In genomic region chr6:56879352-56879955, GRCm38 (mm10) we compare ENCODE assay signal across 10 mouse cellular contexts. TPM values are rescaled to one million over a fixed set of nuclear protein-coding genes. Genes with fewer than 3 reads are reported as not detected.
DNase-seq lines count a peak whose midpoint lies in the region; ATAC-seq and TF ChIP-seq lines count a peak whose summit lies in the region.
"Had no signal": no experiment of that assay in that cellular context is flagged by ENCODE, and none has a peak within 500 bp of the region (broad histone marks: within the 10 kb centered on the region; RNA-seq: fewer than 3 reads in every experiment).

No protein-coding gene starts in this region.

- no peak for TF ChIP-seq EP300 in liver, postnatal 0 days (IDR thresholded peaks at IDR 0.05; ENCODE audit: low read depth)

- TF ChIP-seq CTCF in liver, postnatal 0 days (IDR thresholded peaks at IDR 0.05; ENCODE audit: low read depth): no peak

- peak overlapping the region; percentile 4 to 67; a peak in 3 of 4 replicates for H3K27ac ChIP-seq in heart, embryonic 14.5 days (replicated peaks in 1 of 2; ENCODE audit: control insufficient read depth in 1 of 2, insufficient read depth in 1 of 2, low read depth in 2 of 2, low read length in 2 of 2)
- peak overlapping the region; percentile 80 for H3K27ac ChIP-seq in heart, embryonic 16.5 days (ENCODE audit: low read length)
- H3K27ac ChIP-seq in liver, postnatal 0 days (ENCODE audit: low read depth): no peak overlapping the region
- H3K27ac ChIP-seq: embryonic facial prominence, embryonic 12.5 days; macrophage had no signal

- H3K4me1 ChIP-seq in heart, embryonic 14.5 days (ENCODE audit: control insufficient read depth in 2 of 2, insufficient read depth in 2 of 2, low read length in 2 of 2): peaks cover 12 to 20% of the 10 kb centered on the region in 2 experiments
- peaks cover 16% of the 10 kb centered on the region for H3K4me1 ChIP-seq in heart, embryonic 16.5 days (ENCODE audit: control insufficient read depth, insufficient read depth, low read length)
- peaks cover 6% of the 10 kb centered on the region; the same call in 1 of the 2 replicates for H3K4me1 ChIP-seq in liver, postnatal 0 days (ENCODE audit: insufficient read depth)
- H3K4me1 ChIP-seq: embryonic facial prominence, embryonic 12.5 days had no signal

- peaks cover 69% of the 10 kb centered on the region for H3K36me3 ChIP-seq in heart, embryonic 14.5 days (ENCODE audit: control insufficient read depth, insufficient read depth, low read length)
- peaks cover 29% of the 10 kb centered on the region for H3K36me3 ChIP-seq in heart, embryonic 16.5 days (ENCODE audit: control insufficient read depth, insufficient read depth)
- peaks cover 47% of the 10 kb centered on the region for H3K36me3 ChIP-seq in liver, postnatal 0 days (replicated peaks; ENCODE audit: insufficient read depth, low read length)

- H3K27me3 ChIP-seq in heart, embryonic 14.5 days (ENCODE audit: control insufficient read depth, insufficient read depth, low read length): no peaks in the 10 kb centered on the region
- H3K27me3 ChIP-seq in heart, embryonic 16.5 days (ENCODE audit: control insufficient read depth, insufficient read depth, low read length): no peaks in the 10 kb centered on the region
- H3K27me3 ChIP-seq in liver, postnatal 0 days (ENCODE audit: insufficient read depth, low read length): no peaks in the 10 kb centered on the region
- H3K27me3 ChIP-seq: embryonic facial prominence, embryonic 12.5 days had no signal

- H3K9ac ChIP-seq in heart, embryonic 14.5 days (ENCODE audit: low read length): 0 out of 2 replicates have a peak overlapping the region, but pooled peaks have one; percentile 25
- no peak overlapping the region for H3K9ac ChIP-seq in heart, embryonic 16.5 days (ENCODE audit: low read length)
- no peak overlapping the region for H3K9ac ChIP-seq in liver, postnatal 0 days (replicated peaks)
- H3K9ac ChIP-seq: embryonic facial prominence, embryonic 12.5 days had no signal

- WGBS in heart, embryonic 14.5 days: 0% methylated on average over 1 of the region's 1 CpGs
- 4% methylated on average over 1 of the region's 1 CpGs for WGBS in heart, embryonic 16.5 days
- WGBS in liver, postnatal 0 days (ENCODE audit: insufficient replicate concordance): 6% methylated on average over 1 of the region's 1 CpGs

- ATAC-seq in heart, embryonic 14.5 days (ENCODE audit: insufficient number of reproducible peaks, insufficient read depth, low FRiP score, low read depth): peak; percentile 76
- ATAC-seq in heart, embryonic 16.5 days (replicated peaks; ENCODE audit: extremely low read depth, insufficient read depth, low FRiP score): peak; percentile 83
- ATAC-seq in liver, postnatal 0 days: peak; percentile 28

- DNase-seq in heart, adult 9 months (ENCODE audit: low spot score in 2 of 2): no peak
- peak; percentile 63 for DNase-seq in CD4-positive helper T cell, adult 2 months (ENCODE audit: low read depth, low spot score)
- DNase-seq in liver, postnatal 0 days: no peak
- DNase-seq in ovary, adult 18-20 months (ENCODE audit: low spot score): no peak
- DNase-seq in layer of hippocampus, postnatal 36 days: no peak
- no peak for DNase-seq in layer of hippocampus, adult 9-11 months

- 0 out of 2 replicates have a peak overlapping the region, but pooled peaks have one; percentile 8 for H3K4me2 ChIP-seq in heart, embryonic 14.5 days (ENCODE audit: low read length)
- no peak overlapping the region for H3K4me2 ChIP-seq in heart, embryonic 16.5 days (ENCODE audit: low read depth, low read length)
- H3K4me2 ChIP-seq in liver, postnatal 0 days (ENCODE audit: low read depth, low read length): no peak overlapping the region
- H3K4me2 ChIP-seq: embryonic facial prominence, embryonic 12.5 days had no signal

- H3K9me3 ChIP-seq in heart, embryonic 14.5 days (ENCODE audit: control insufficient read depth, low read length): no peaks in the 10 kb centered on the region
- no peaks in the 10 kb centered on the region for H3K9me3 ChIP-seq in heart, embryonic 16.5 days (replicated peaks; ENCODE audit: control insufficient read depth, low read length)
- no peaks in the 10 kb centered on the region for H3K9me3 ChIP-seq in liver, postnatal 0 days (ENCODE audit: low read length)
- H3K9me3 ChIP-seq: embryonic facial prominence, embryonic 12.5 days had no signal

- no peak overlapping the region for H3K4me3 ChIP-seq in heart, embryonic 14.5 days (ENCODE audit: control insufficient read depth in 1 of 2, insufficient read depth in 1 of 2, low read depth in 1 of 2, low read length in 2 of 2)
- H3K4me3 ChIP-seq in heart, embryonic 16.5 days (ENCODE audit: low read length): no peak overlapping the region
- H3K4me3 ChIP-seq in liver, postnatal 0 days (ENCODE audit: low read depth, low read length): no peak overlapping the region
- H3K4me3 ChIP-seq: embryonic facial prominence, embryonic 12.5 days had no signal

RNA-seq across cellular contexts. Expression of gene Nt5c3, which starts 44.3 kb away (rescaled TPM):
- 72.8 and 74.8 TPM in 2 replicates for polyA plus RNA-seq in heart, embryonic 14.5 days (2014; fragmentation: Nextera tagmentation; extraction: Ambion mirVana)
- 70.6 and 77.0 TPM in 2 replicates for polyA plus RNA-seq in heart, embryonic 16.5 days (2015; fragmentation: Nextera tagmentation; extraction: Ambion mirVana)
- polyA plus RNA-seq in liver, postnatal 0 days (2015; fragmentation: Nextera tagmentation; extraction: Ambion mirVana): 113 and 127 TPM in 2 replicates
- 10 to 100 TPM; 37.6 to 42.9 TPM for total RNA-seq in layer of hippocampus, postnatal 36 days (2021)

RNA-seq across cellular contexts. Expression of gene Vmn1r4, which starts 44.4 kb away (rescaled TPM):
- polyA plus RNA-seq in heart, embryonic 14.5 days (2014; fragmentation: Nextera tagmentation; extraction: Ambion mirVana): 0.09 and 0.19 TPM in 2 replicates
- 0.16 TPM in 2 replicates for polyA plus RNA-seq in heart, embryonic 16.5 days (2015; fragmentation: Nextera tagmentation; extraction: Ambion mirVana)
- 0.25 and 0.26 TPM in 2 replicates for polyA plus RNA-seq in liver, postnatal 0 days (2015; fragmentation: Nextera tagmentation; extraction: Ambion mirVana)
- under 1 TPM; 0.25 to 0.27 TPM for total RNA-seq in layer of hippocampus, postnatal 36 days (2021)

RNA-seq across cellular contexts. Expression of gene Fkbp9, which starts 47.6 kb away (rescaled TPM):
- polyA plus RNA-seq in heart, embryonic 14.5 days (2014; fragmentation: Nextera tagmentation; extraction: Ambion mirVana): 147 and 148 TPM in 2 replicates
- polyA plus RNA-seq in heart, embryonic 16.5 days (2015; fragmentation: Nextera tagmentation; extraction: Ambion mirVana): 138 and 143 TPM in 2 replicates
- polyA plus RNA-seq in liver, postnatal 0 days (2015; fragmentation: Nextera tagmentation; extraction: Ambion mirVana): 16.3 and 17.9 TPM in 2 replicates
- total RNA-seq in layer of hippocampus, postnatal 36 days (2021): 10 to 100 TPM; 24.6 to 27.3 TPM

Comparison
In these comparisons a context has a peak if more than half of its experiments do, and no peak if none do; other contexts are left out.
1. ATAC-seq: peak in every context shown above with its lines; median percentile 83 in heart, embryonic 16.5 days; 76 in heart, embryonic 14.5 days; 28 in liver, postnatal 0 days.